Comparison of ENCODE assay signal across 15 mouse cellular contexts in the genomic region with DNA sequence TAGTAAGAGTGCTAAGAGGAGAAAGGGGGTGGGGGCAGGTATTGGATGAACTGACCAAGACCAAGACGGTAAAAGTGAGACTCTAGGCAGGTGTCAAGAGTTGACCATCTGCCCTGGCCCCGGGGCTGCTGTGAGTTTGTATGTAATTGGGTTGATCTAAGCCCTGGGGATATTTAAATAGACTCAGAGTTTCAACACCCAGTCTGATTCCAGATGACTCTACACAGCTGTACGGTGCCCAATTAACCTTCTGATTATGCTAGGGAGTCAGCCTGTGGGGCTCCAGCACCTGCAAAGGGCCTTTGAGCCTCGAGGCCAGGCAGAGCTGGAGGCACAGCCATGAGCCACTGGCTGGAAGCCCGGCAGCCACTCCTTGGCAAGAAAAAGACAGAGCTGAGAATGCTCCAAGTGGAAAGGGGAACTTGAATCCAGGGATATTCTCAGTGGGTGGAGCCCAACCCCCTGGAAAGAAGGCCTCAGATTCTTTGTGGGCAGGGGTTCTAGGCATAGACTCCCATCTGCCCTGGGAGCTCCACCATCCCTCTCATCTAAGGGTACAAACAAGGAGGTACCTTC.
DNase-seq lines count a peak whose midpoint lies in the region; ATAC-seq and TF ChIP-seq lines count a peak whose summit lies in the region.
"Had no signal": no experiment of that assay in that cellular context is flagged by ENCODE, and none has a peak within 500 bp of the region (broad histone marks: within the 10 kb centered on the region; RNA-seq: fewer than 3 reads in every experiment).

No protein-coding gene starts in this region.

- no peak for TF ChIP-seq CTCF in hindbrain, postnatal 0 days (IDR thresholded peaks at IDR 0.05; ENCODE audit: low read depth)

- DNase-seq in cerebellum, postnatal 10 days = peak; percentile 65 to 75
- no peak for DNase-seq in cerebellum, adult 9-11 months
- DNase-seq in hindbrain, postnatal 0 days (ENCODE audit: low spot score) = peak; percentile 34
- DNase-seq in hindbrain, embryonic 10.5 days (ENCODE audit: low spot score) = no peak
- DNase-seq in right cerebral cortex, adult 18-20 months = peak; percentile 19
- no peak for DNase-seq in right cerebral cortex, adult 2 months (ENCODE audit: low spot score in 2 of 2)
- DNase-seq in spleen, adult 18-20 months = no peak
- DNase-seq in hindbrain, embryonic 14.5 days (ENCODE audit: low spot score) = no peak
- DNase-seq: adrenal gland, adult 2 months; cerebellum, adult 11-12 months; kidney, adult 11 months; liver, embryonic 13.5 days; thymus, postnatal 14 days had no signal

- no peaks in the 10 kb centered on the region for H3K36me3 ChIP-seq in hindbrain, postnatal 0 days (ENCODE audit: insufficient read depth, low read length)
- H3K36me3 ChIP-seq in hindbrain, embryonic 10.5 days = no peaks in the 10 kb centered on the region
- H3K36me3 ChIP-seq in hindbrain, embryonic 14.5 days (replicated peaks; ENCODE audit: control insufficient read depth, insufficient read depth) = no peaks in the 10 kb centered on the region
- H3K36me3 ChIP-seq: heart, embryonic 15.5 days; liver, embryonic 13.5 days; neural tube, embryonic 12.5 days had no signal

- WGBS in hindbrain, postnatal 0 days = 29% methylated on average over 5 of the region's 5 CpGs
- WGBS in hindbrain, embryonic 10.5 days = 50% methylated on average over 5 of the region's 5 CpGs
- WGBS in hindbrain, embryonic 14.5 days = 40% methylated on average over 5 of the region's 5 CpGs

- H3K4me3 ChIP-seq in hindbrain, postnatal 0 days (ENCODE audit: low read length) = no peak overlapping the region
- no peak overlapping the region for H3K4me3 ChIP-seq in hindbrain, embryonic 10.5 days
- no peak overlapping the region for H3K4me3 ChIP-seq in hindbrain, embryonic 14.5 days (replicated peaks; ENCODE audit: low read length)
- H3K4me3 ChIP-seq: heart, embryonic 15.5 days; liver, embryonic 13.5 days; neural tube, embryonic 12.5 days had no signal

- H3K9me3 ChIP-seq in hindbrain, postnatal 0 days (ENCODE audit: low read length) = no peaks in the 10 kb centered on the region
- no peaks in the 10 kb centered on the region for H3K9me3 ChIP-seq in hindbrain, embryonic 10.5 days
- no peaks in the 10 kb centered on the region for H3K9me3 ChIP-seq in hindbrain, embryonic 14.5 days (ENCODE audit: control insufficient read depth, low read length)
- H3K9me3 ChIP-seq: heart, embryonic 15.5 days; liver, embryonic 13.5 days; neural tube, embryonic 12.5 days had no signal

- no peak for ATAC-seq in hindbrain, postnatal 0 days
- no peak for ATAC-seq in hindbrain, embryonic 14.5 days (ENCODE audit: low FRiP score)

- H3K9ac ChIP-seq in hindbrain, postnatal 0 days (replicated peaks; ENCODE audit: low read length) = no peak overlapping the region
- H3K9ac ChIP-seq in hindbrain, embryonic 14.5 days = no peak overlapping the region
- H3K9ac ChIP-seq: heart, embryonic 15.5 days; liver, embryonic 13.5 days; neural tube, embryonic 12.5 days had no signal

- peaks cover 10% of the 10 kb centered on the region; the same call in 1 of the 2 replicates for H3K27me3 ChIP-seq in hindbrain, postnatal 0 days (ENCODE audit: insufficient read depth, low read length)
- peaks cover 96% of the 10 kb centered on the region for H3K27me3 ChIP-seq in hindbrain, embryonic 10.5 days (ENCODE audit: insufficient read depth, poor library complexity, severe bottlenecking)
- H3K27me3 ChIP-seq in hindbrain, embryonic 14.5 days (ENCODE audit: control insufficient read depth, insufficient read depth, low read length) = peaks cover 19% of the 10 kb centered on the region
- H3K27me3 ChIP-seq: liver, embryonic 13.5 days had no signal

- no peak overlapping the region for H3K27ac ChIP-seq in hindbrain, postnatal 0 days
- H3K27ac ChIP-seq in hindbrain, embryonic 10.5 days = no peak overlapping the region; the same call in 1 of the 2 replicates
- no peak overlapping the region for H3K27ac ChIP-seq in hindbrain, embryonic 14.5 days
- H3K27ac ChIP-seq: heart, embryonic 15.5 days; liver, embryonic 13.5 days; neural tube, embryonic 12.5 days had no signal

- no peak overlapping the region for H3K4me2 ChIP-seq in hindbrain, postnatal 0 days (ENCODE audit: low read depth, low read length)
- no peak overlapping the region for H3K4me2 ChIP-seq in hindbrain, embryonic 14.5 days (replicated peaks)
- H3K4me2 ChIP-seq: heart, embryonic 15.5 days; liver, embryonic 13.5 days; neural tube, embryonic 12.5 days had no signal

- peaks cover 18% of the 10 kb centered on the region for H3K4me1 ChIP-seq in hindbrain, postnatal 0 days (ENCODE audit: insufficient read depth, low read length)
- peaks cover 46% of the 10 kb centered on the region for H3K4me1 ChIP-seq in hindbrain, embryonic 10.5 days (replicated peaks)
- peaks cover 32% of the 10 kb centered on the region for H3K4me1 ChIP-seq in hindbrain, embryonic 14.5 days (replicated peaks; ENCODE audit: control insufficient read depth, insufficient read depth, low read length)

Comparison
In these comparisons a context has a peak if more than half of its experiments do, and no peak if none do; other contexts are left out.
1. DNase-seq: peak in cerebellum, postnatal 10 days (2 of 2), hindbrain, postnatal 0 days (single experiment) and right cerebral cortex, adult 18-20 months (single experiment); none in cerebellum, adult 9-11 months (single experiment), hindbrain, embryonic 10.5 days (single experiment), right cerebral cortex, adult 2 months (0 of 2), spleen, adult 18-20 months (0 of 2) and hindbrain, embryonic 14.5 days (single experiment).